Mouse (Mus musculus) CH12.LX (cell line): ENCODE measurements around the gene Hic1. TPM values are rescaled to one million over a fixed set of nuclear protein-coding genes. Genes with fewer than 3 reads are reported as not detected.

Source experiments
- DNase-seq: peaks from one replicate; pipeline ENCODE4 v3.0.0-alpha.2; 2013; ENCODE audit errors: extremely low read depth
- H3K27ac ChIP-seq: 2 replicates; pipeline ENCODE4 v1.5.1; 2012; ENCODE audit warnings: low read depth, mild to moderate bottlenecking, control low read depth, moderate library complexity; ENCODE audit not compliant: insufficient read depth
- H3K27me3 ChIP-seq: replicated peaks from 2 replicates; pipeline ENCODE3; 2012; ENCODE audit warnings: inconsistent platforms
- H3K36me3 ChIP-seq, 2 experiments: replicated peaks in 1 of 2; 2 replicates each; pipeline versions ENCODE3 to v1.6.1; 2012; ENCODE audit warnings: inconsistent platforms in 1 of 2, low read length in 1 of 2, mild to moderate bottlenecking in 1 of 2, mixed read lengths in 1 of 2, moderate library complexity in 1 of 2; ENCODE audit not compliant: control insufficient read depth in 1 of 2, insufficient read depth in 1 of 2
- H3K4me1 ChIP-seq, 2 experiments: 2 replicates each; pipeline ENCODE4 v1.6.1; 2012; ENCODE audit warnings: inconsistent platforms in 1 of 2, moderate library complexity in 1 of 2; ENCODE audit not compliant: insufficient read depth in 2 of 2, control insufficient read depth in 1 of 2
- H3K4me2 ChIP-seq: 2 replicates; pipeline ENCODE4 v1.6.1; 2012; ENCODE audit warnings: low read depth, mild to moderate bottlenecking, control low read depth; ENCODE audit not compliant: poor library complexity, insufficient read depth, severe bottlenecking
- H3K4me3 ChIP-seq, 3 experiments: fragments of 150-350 bp in 1 of 3; sonication (generic) in 1 of 3; replicated peaks in 1 of 3; 2 replicates each; pipeline versions ENCODE3 to v1.5.1; 2011 to 2012; ENCODE audit warnings: low read depth in 2 of 3, low read length in 2 of 3, mild to moderate bottlenecking in 2 of 3, moderate library complexity in 2 of 3, control low read depth in 1 of 3, improper control_type of control experiment in 1 of 3, inconsistent platforms in 1 of 3, mixed read lengths in 1 of 3; ENCODE audit not compliant: poor library complexity in 1 of 3
- H3K79me2 ChIP-seq: replicated peaks from 2 replicates; pipeline ENCODE4 v1.6.1; 2012; ENCODE audit warnings: mild to moderate bottlenecking, moderate library complexity; ENCODE audit not compliant: control insufficient read depth, poor library complexity, insufficient read depth, severe bottlenecking; ENCODE audit errors: extremely low read depth
- H3K9ac ChIP-seq: 2 replicates; pipeline ENCODE4 v1.6.1; 2012; ENCODE audit warnings: low read depth, mild to moderate bottlenecking, control low read depth, moderate library complexity; ENCODE audit not compliant: insufficient read depth
- H3K9me3 ChIP-seq: replicated peaks from 2 replicates; pipeline ENCODE3; 2012; ENCODE audit warnings: low read length, inconsistent platforms, mixed read lengths
- CHD1 ChIP-seq: IDR thresholded peaks from 2 replicates; pipeline ENCODE4 v1.6.1; 2012; ENCODE audit warnings: low read depth, low read length, improper control_type of control experiment, inconsistent platforms
- E2F4 ChIP-seq: IDR thresholded peaks from 2 replicates; pipeline ENCODE4 v1.6.1; 2011; ENCODE audit warnings: low read depth, low read length, improper control_type of control experiment; ENCODE audit not compliant: insufficient replicate concordance
- ELF1 ChIP-seq: IDR thresholded peaks from 2 replicates; pipeline ENCODE4 v1.6.1; 2014; ENCODE audit warnings: low read depth, mild to moderate bottlenecking, inconsistent platforms, low read length, improper control_type of control experiment
- EP300 ChIP-seq: IDR thresholded peaks from 2 replicates; pipeline ENCODE4 v1.6.1; 2011; ENCODE audit warnings: low read length, improper control_type of control experiment
- ETS1 ChIP-seq: conservative IDR thresholded peaks from 2 replicates; pipeline ENCODE4 v1.6.1; 2012; ENCODE audit warnings: low read depth, mild to moderate bottlenecking, inconsistent platforms, low read length, improper control_type of control experiment, moderate library complexity
- HCFC1 ChIP-seq: IDR thresholded peaks from 2 replicates; pipeline ENCODE4 v1.6.1; 2012; ENCODE audit warnings: low read depth, mild to moderate bottlenecking, inconsistent platforms, low read length, improper control_type of control experiment
- JUND ChIP-seq: conservative IDR thresholded peaks from 2 replicates; pipeline ENCODE4 v1.6.1; 2011; ENCODE audit warnings: low read depth, low read length, improper control_type of control experiment
- MAX ChIP-seq: IDR thresholded peaks from 2 replicates; pipeline ENCODE4 v1.6.1; 2011; ENCODE audit warnings: low read length, improper control_type of control experiment
- MAZ ChIP-seq: IDR thresholded peaks from 2 replicates; pipeline ENCODE4 v1.6.1; 2012; ENCODE audit warnings: low read depth, mild to moderate bottlenecking, inconsistent platforms, low read length, improper control_type of control experiment, moderate library complexity
- NELFE ChIP-seq: IDR thresholded peaks from 2 replicates; pipeline ENCODE4 v1.6.1; 2011; ENCODE audit warnings: low read depth, low read length, improper control_type of control experiment
- NRF1 ChIP-seq: IDR thresholded peaks from 2 replicates; pipeline ENCODE4 v1.6.1; 2014; ENCODE audit warnings: low read depth, mild to moderate bottlenecking, inconsistent platforms, low read length, improper control_type of control experiment, moderate library complexity
- PAX5 ChIP-seq: IDR thresholded peaks from 2 replicates; pipeline ENCODE4 v1.6.1; 2012; ENCODE audit warnings: low read length, inconsistent platforms, mixed read lengths
- POLR2A ChIP-seq: IDR thresholded peaks from 2 replicates; pipeline ENCODE4 v1.6.1; 2011; ENCODE audit warnings: low read depth, mild to moderate bottlenecking, improper control_type of control experiment, low read length
- POLR2AphosphoS2 ChIP-seq: IDR thresholded peaks from 2 replicates; pipeline ENCODE4 v1.6.1; 2011; ENCODE audit warnings: low read depth, low read length, improper control_type of control experiment
- SMC3 ChIP-seq: IDR thresholded peaks from 2 replicates; pipeline ENCODE4 v1.6.1; 2011; ENCODE audit warnings: low read depth, low read length, improper control_type of control experiment
- ZC3H11A ChIP-seq: IDR thresholded peaks from 2 replicates; pipeline ENCODE4 v1.6.1; 2012; ENCODE audit warnings: low read depth, mild to moderate bottlenecking, inconsistent platforms, low read length, improper control_type of control experiment
- ZMIZ1 ChIP-seq: IDR thresholded peaks from 2 replicates; pipeline ENCODE4 v1.6.1; 2012; ENCODE audit warnings: low read depth, mild to moderate bottlenecking, inconsistent platforms, low read length, improper control_type of control experiment
- ZNF384 ChIP-seq: IDR thresholded peaks from 2 replicates; pipeline ENCODE4 v1.6.1; 2012; ENCODE audit warnings: low read depth, low read length, improper control_type of control experiment, inconsistent platforms
- dilution Hi-C: fragments of 300-500 bp; cut with MboI; formaldehyde crosslinking; loops from 2 replicates; pipeline ENCODE4 v1.14.3; 2020; ENCODE audit warnings: low sequenced_read_pairs; ENCODE audit not compliant: extremely low pct_unique_long_range_greater_than_20kb, extremely low pct_ligation_motif_present
- in situ Hi-C: fragments of 300-500 bp; cut with MboI; formaldehyde crosslinking; loops from 3 replicates; pipeline ENCODE4 v1.14.3; 2019; ENCODE audit warnings: low sequenced_read_pairs, low pct_ligation_motif_present, low pct_unique_long_range_greater_than_20kb, mixed read lengths
- polyA plus RNA-seq: library from polyadenylated mRNA; unstranded; fragments of >175 nt; gene quantifications from 2 replicates; pipeline ENCODE4 v1.2.1, GENCODE M21; 2012; ENCODE audit warnings: low read depth; ENCODE audit not compliant: insufficient read length
- total RNA-seq, 2 experiments: library from RNA; depleted of rRNA; stranded (reverse); fragments of 300-350 nt in 1 of 2; fragments of >200 nt in 1 of 2; gene quantifications; 2 replicates each; pipeline ENCODE4 v1.2.3; 2012 to 2014

Hic1 gene
- total and polyA plus RNA-seq, 3 experiments: 2.9 to 6.4 (median 5.7) TPM

GRCm38 (mm10) chr11:75200935-75201334 is 31.6 kb upstream of the Hic1 start:
- TF ChIP-seq MAX (no peak), ELF1 (no peak), POLR2A (no peak), CHD1 (no peak), ZMIZ1 (no peak), POLR2AphosphoS2 (no peak), NRF1 (no peak), NELFE (no peak)
- Histone ChIP-seq H3K27me3 (peaks cover 52% of the 10 kb centered on the region), H3K27ac (no peak overlapping the region), H3K36me3 (no peaks in the 10 kb centered on the region), H3K9ac (no peak overlapping the region), H3K79me2 (no peaks in the 10 kb centered on the region), H3K4me2 (no peak overlapping the region), H3K4me3 (no peak overlapping the region), H3K4me1 (peaks cover 8 to 20% of the 10 kb centered on the region in 2 experiments), H3K9me3 (peaks cover 2% of the 10 kb centered on the region)
- no peak for DNase-seq
- in situ Hi-C loops: no loop called here
- dilution Hi-C loops: no loop called here

GRCm38 (mm10) chr11:75199951-75200350 is 30.6 kb upstream of the Hic1 start:
- H3K4me1 ChIP-seq: peaks cover 8 to 19% of the 10 kb centered on the region in 2 experiments
- no peak overlapping the region for H3K4me3 ChIP-seq
- H3K9ac ChIP-seq: no peak overlapping the region
- in situ Hi-C loops: no loop called here
- H3K36me3 ChIP-seq: no peaks in the 10 kb centered on the region
- H3K4me2 ChIP-seq: no peak overlapping the region
- H3K27me3 ChIP-seq: peaks cover 62% of the 10 kb centered on the region
- H3K27ac ChIP-seq: no peak overlapping the region
- DNase-seq: no peak
- no peaks in the 10 kb centered on the region for H3K79me2 ChIP-seq
- dilution Hi-C loops: no loop called here
- TF ChIP-seq JUND (peak; percentile 34; the same call in 1 of the 2 replicates), POLR2A (no peak), E2F4 (no peak), MAZ (no peak)
- peaks cover 2% of the 10 kb centered on the region for H3K9me3 ChIP-seq

- no peak for TF ChIP-seq HCFC1
- TF ChIP-seq ETS1: no peak
- no peak for TF ChIP-seq SMC3
- TF ChIP-seq POLR2AphosphoS2: no peak
- no peak for TF ChIP-seq EP300
- no peak for TF ChIP-seq ZMIZ1
- no peak for TF ChIP-seq ELF1
- no peak for TF ChIP-seq PAX5
- TF ChIP-seq JUND: no peak
- TF ChIP-seq ZNF384: no peak
- TF ChIP-seq ZC3H11A: no peak
- TF ChIP-seq, all 38 proteins: peak for 0
- no peak overlapping the region for H3K27ac ChIP-seq
- no peak for DNase-seq
- H3K4me1 ChIP-seq: peaks cover 11 to 22% of the 10 kb centered on the region in 2 experiments
- H3K9me3 ChIP-seq: peaks cover 6% of the 10 kb centered on the region
- H3K4me2 ChIP-seq: no peak overlapping the region
- no peak overlapping the region for H3K4me3 ChIP-seq
- dilution Hi-C loops (no loop called here), in situ Hi-C loops (no loop called here)
- no peaks in the 10 kb centered on the region for H3K79me2 ChIP-seq
- no peaks in the 10 kb centered on the region for H3K36me3 ChIP-seq
- no peak overlapping the region for H3K9ac ChIP-seq
- peaks cover 72% of the 10 kb centered on the region for H3K27me3 ChIP-seq
Observed at GRCm38 (mm10) chr11:75198792-75199191, 29.5 kb upstream of the Hic1 start.
